Comparison of ENCODE assay signal across 9 mouse cellular contexts in the genomic region with DNA sequence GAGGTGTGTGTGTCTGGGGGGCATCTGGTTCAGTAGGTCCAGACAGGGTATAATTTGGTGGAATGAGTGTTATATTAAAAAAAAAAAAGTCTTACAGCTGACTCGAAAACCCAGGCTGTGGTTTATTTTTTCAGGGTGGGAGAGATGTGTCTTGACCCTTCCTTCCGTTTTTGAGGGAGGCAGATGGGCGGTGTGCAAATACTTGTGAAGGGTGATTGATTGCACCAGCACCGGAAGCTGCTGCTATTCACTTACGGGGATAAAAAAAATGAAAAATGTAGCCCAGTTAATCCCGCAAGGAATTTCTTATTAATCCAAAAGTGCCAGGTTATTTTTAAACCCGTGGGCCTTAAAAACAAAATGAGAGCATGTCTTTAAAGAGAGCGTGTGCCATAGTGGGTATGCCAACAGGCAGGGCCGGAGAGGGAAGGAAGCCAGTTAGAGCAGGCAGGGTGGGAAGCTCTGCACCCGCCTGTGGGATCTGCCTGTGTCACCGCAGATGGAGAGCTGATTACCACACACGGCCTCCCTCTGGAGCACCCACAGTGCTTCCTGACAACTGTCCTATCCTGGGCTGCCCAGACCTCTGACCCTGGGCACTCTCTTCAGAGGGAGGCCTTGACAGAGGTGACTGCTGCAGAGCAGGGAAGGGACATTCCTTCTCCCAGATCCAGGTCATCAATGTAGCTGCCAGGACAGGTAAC. TPM values are rescaled to one million over a fixed set of nuclear protein-coding genes. Genes with fewer than 3 reads are reported as not detected.
A peak's percentile ranks its signal among the peaks of the same experiment; 100 is the strongest.
DNase-seq lines count a peak whose midpoint lies in the region; ATAC-seq and TF ChIP-seq lines count a peak whose summit lies in the region.
"Had no signal": no experiment of that assay in that cellular context is flagged by ENCODE, and none has a peak within 500 bp of the region (broad histone marks: within the 10 kb centered on the region; RNA-seq: fewer than 3 reads in every experiment).

No protein-coding gene starts in this region.

- intact Hi-C loops in gastrocnemius, postnatal 14 days (cut with DNase I; ENCODE audit: low total_unique reads): no loop called here

- DNase-seq in gastrocnemius, postnatal 14 days: peak; percentile 35
- no peak for DNase-seq in gastrocnemius, postnatal 4 days (ENCODE audit: low spot score in 2 of 2)
- peak; percentile 17 for DNase-seq in thymus, postnatal 4 days
- no peak for DNase-seq in thymus, postnatal 10 days (ENCODE audit: low spot score in 2 of 2)
- DNase-seq in hindbrain, postnatal 0 days (ENCODE audit: low spot score): no peak
- DNase-seq in thymus, adult 18-20 months: no peak
- DNase-seq in ovary, postnatal 14 days (ENCODE audit: low spot score): no peak

- peaks cover 40% of the 10 kb centered on the region; the same call in 1 of the 2 replicates for H3K79me2 ChIP-seq in macrophage (ENCODE audit: inconsistent target)

- no peak for TF ChIP-seq CTCF in hindbrain, postnatal 0 days (IDR thresholded peaks at IDR 0.05; ENCODE audit: low read depth)

- peaks cover 12% of the 10 kb centered on the region for H3K4me1 ChIP-seq in hindbrain, postnatal 0 days (ENCODE audit: insufficient read depth, low read length)

- H3K36me3 ChIP-seq in hindbrain, postnatal 0 days (ENCODE audit: insufficient read depth, low read length): no peaks in the 10 kb centered on the region
- no peaks in the 10 kb centered on the region for H3K36me3 ChIP-seq in macrophage (ENCODE audit: inconsistent target)
- H3K36me3 ChIP-seq: midbrain, embryonic 12.5 days had no signal

- peak overlapping the region; percentile 54; the same call in 1 of the 2 replicates for H3K27ac ChIP-seq in hindbrain, postnatal 0 days
- H3K27ac ChIP-seq in macrophage: 0 out of 2 replicates have a peak overlapping the region, but pooled peaks have one; percentile 21
- H3K27ac ChIP-seq: midbrain, embryonic 12.5 days had no signal

- peak; percentile 38; the same call in 1 of the 2 replicates for ATAC-seq in hindbrain, postnatal 0 days

- H3K9me3 ChIP-seq in hindbrain, postnatal 0 days (ENCODE audit: low read length): no peaks in the 10 kb centered on the region
- H3K9me3 ChIP-seq: midbrain, embryonic 12.5 days had no signal

- H3K27me3 ChIP-seq in hindbrain, postnatal 0 days (ENCODE audit: insufficient read depth, low read length): no peaks in the 10 kb centered on the region
- H3K27me3 ChIP-seq: midbrain, embryonic 12.5 days had no signal

- no peak overlapping the region for H3K9ac ChIP-seq in hindbrain, postnatal 0 days (replicated peaks; ENCODE audit: low read length)
- H3K9ac ChIP-seq: midbrain, embryonic 12.5 days had no signal

- WGBS in hindbrain, postnatal 0 days: 19% methylated on average over 12 of the region's 12 CpGs
- 4% methylated on average over 12 of the region's 12 CpGs for WGBS in macrophage (ENCODE audit: missing documents)

- H3K4me3 ChIP-seq in hindbrain, postnatal 0 days (ENCODE audit: low read length): no peak overlapping the region
- H3K4me3 ChIP-seq in macrophage (ENCODE audit: inconsistent target): peak overlapping the region; percentile 13; the same call in 1 of the 2 replicates
- H3K4me3 ChIP-seq: midbrain, embryonic 12.5 days had no signal

- H3K4me2 ChIP-seq in hindbrain, postnatal 0 days (ENCODE audit: low read depth, low read length): peak overlapping the region; percentile 20; the same call in 1 of the 2 replicates
- H3K4me2 ChIP-seq: midbrain, embryonic 12.5 days had no signal

RNA-seq across cellular contexts. Expression of gene Tspan5, which starts 11.3 kb away (rescaled TPM):
- total RNA-seq in gastrocnemius, postnatal 14 days (2021): 1 to 10 TPM; 7.0 to 9.1 TPM
- 10 to 100 TPM; 16.3 to 17.5 TPM for total RNA-seq in gastrocnemius, postnatal 4 days (2021)
- 135 and 144 TPM in 2 replicates for total RNA-seq in hindbrain, postnatal 0 days (2014; rRNA removed)
- 85.6 and 86.0 TPM in 2 replicates for polyA plus RNA-seq in hindbrain, postnatal 0 days (2015; fragmentation: Nextera tagmentation; extraction: Ambion mirVana)
- total RNA-seq in macrophage (2018; cell fraction: chromatin; rRNA removed): 1 to 10 TPM in 19 of 26 experiments, under 1 TPM in 7; 0.36 to 5.3 (median 1.4) TPM
- 1 to 10 TPM; 2.9 to 8.7 (median 4.8) TPM for total RNA-seq in macrophage (2018; cell fraction: cytosol; rRNA removed)
- total RNA-seq in macrophage (2018; cell fraction: nucleus; rRNA removed): 1 to 10 TPM in 25 of 26 experiments, under 1 TPM in 1; 0.50 to 7.1 (median 3.4) TPM
- polyA plus RNA-seq in macrophage (2018): 5.3 to 6.7 TPM (median 6.6 TPM) in 3 replicates

Comparison
In these comparisons a context has a peak if more than half of its experiments do, and no peak if none do; other contexts are left out.
1. DNase-seq: peak in gastrocnemius, postnatal 14 days (single experiment) and thymus, postnatal 4 days (single experiment); none in gastrocnemius, postnatal 4 days (0 of 2), thymus, postnatal 10 days (0 of 2), hindbrain, postnatal 0 days (single experiment), thymus, adult 18-20 months (0 of 2) and ovary, postnatal 14 days (single experiment).